In the genomic region with DNA sequence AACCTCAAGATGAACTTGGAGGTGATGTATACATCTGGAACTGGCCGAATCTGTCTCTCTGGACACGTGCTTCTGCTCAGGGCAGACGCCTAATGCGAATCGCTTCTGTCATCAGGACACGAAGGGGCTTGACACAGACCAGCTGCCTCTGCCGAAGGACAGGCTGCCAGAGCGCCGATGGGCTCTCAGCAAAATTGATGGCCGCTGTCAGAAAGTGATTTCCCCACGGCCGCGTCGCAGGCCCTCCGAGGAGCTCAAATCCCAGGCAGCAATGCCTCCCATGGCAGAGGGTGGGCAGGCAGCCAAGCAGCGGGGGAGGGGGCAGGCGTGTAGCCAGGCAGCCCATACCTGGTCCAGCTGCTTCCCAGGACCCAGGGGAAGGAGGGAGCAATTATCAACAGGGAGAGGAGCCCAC, we compare ENCODE assay signal across 9 mouse cellular contexts. TPM values are rescaled to one million over a fixed set of nuclear protein-coding genes. Genes with fewer than 3 reads are reported as not detected.
A peak's percentile ranks its signal among the peaks of the same experiment; 100 is the strongest.
DNase-seq lines count a peak whose midpoint lies in the region; ATAC-seq and TF ChIP-seq lines count a peak whose summit lies in the region.
"Had no signal": no experiment of that assay in that cellular context is flagged by ENCODE, and none has a peak within 500 bp of the region (broad histone marks: within the 10 kb centered on the region; RNA-seq: fewer than 3 reads in every experiment).

No protein-coding gene starts in this region.

- H3K4me1 ChIP-seq in heart, adult 2 months (ENCODE audit: control insufficient read depth, insufficient read depth, low read length), result peaks cover 2% of the 10 kb centered on the region; the same call in 1 of the 2 replicates
- peaks cover 31% of the 10 kb centered on the region for H3K4me1 ChIP-seq in heart, embryonic 16.5 days (ENCODE audit: control insufficient read depth, insufficient read depth, low read length)
- peaks cover 91% of the 10 kb centered on the region for H3K4me1 ChIP-seq in midbrain, embryonic 15.5 days

- H3K9ac ChIP-seq in heart, adult 2 months (ENCODE audit: low read depth, low read length), result no peak overlapping the region
- no peak overlapping the region for H3K9ac ChIP-seq in heart, embryonic 16.5 days (ENCODE audit: low read length)
- H3K9ac ChIP-seq in midbrain, embryonic 15.5 days, result 0 out of 2 replicates have a peak overlapping the region, but pooled peaks have one; percentile 12

- no peak overlapping the region for H3K27ac ChIP-seq in heart, adult 2 months
- H3K27ac ChIP-seq in heart, embryonic 16.5 days (ENCODE audit: low read length), result peak overlapping the region; percentile 41; the same call in 1 of the 2 replicates
- H3K27ac ChIP-seq in midbrain, embryonic 15.5 days, result peak overlapping the region; percentile 64

- no peaks in the 10 kb centered on the region for H3K79me2 ChIP-seq in heart, adult 2 months (replicated peaks; ENCODE audit: control insufficient read depth, insufficient read depth, low read length)

- no peaks in the 10 kb centered on the region for H3K36me3 ChIP-seq in heart, adult 2 months (ENCODE audit: control insufficient read depth, insufficient read depth, low read length)
- no peaks in the 10 kb centered on the region for H3K36me3 ChIP-seq in heart, embryonic 16.5 days (ENCODE audit: control insufficient read depth, insufficient read depth)
- H3K36me3 ChIP-seq in midbrain, embryonic 15.5 days (replicated peaks), result no peaks in the 10 kb centered on the region

- no peaks in the 10 kb centered on the region for H3K9me3 ChIP-seq in heart, embryonic 16.5 days (replicated peaks; ENCODE audit: control insufficient read depth, low read length)
- no peaks in the 10 kb centered on the region for H3K9me3 ChIP-seq in midbrain, embryonic 15.5 days

- H3K4me2 ChIP-seq in heart, embryonic 16.5 days (ENCODE audit: low read depth, low read length), result peak overlapping the region; percentile 46
- H3K4me2 ChIP-seq in midbrain, embryonic 15.5 days, result peak overlapping the region; percentile 22; the same call in 1 of the 2 replicates

- no peak for TF ChIP-seq CTCF in heart, adult 2 months (IDR thresholded peaks at IDR 0.05)

- no peak overlapping the region for H3K4me3 ChIP-seq in heart, adult 2 months
- H3K4me3 ChIP-seq in heart, embryonic 16.5 days (ENCODE audit: low read length), result no peak overlapping the region
- no peak overlapping the region for H3K4me3 ChIP-seq in midbrain, embryonic 15.5 days

- no peak for TF ChIP-seq EP300 in heart, adult 2 months (IDR thresholded peaks at IDR 0.05; ENCODE audit: insufficient read depth, low read depth, low read length)

- ATAC-seq in heart, embryonic 16.5 days (replicated peaks; ENCODE audit: extremely low read depth, insufficient read depth, low FRiP score), result peak; percentile 69
- ATAC-seq in midbrain, embryonic 15.5 days (replicated peaks), result 0 out of 2 replicates have a peak, but pooled peaks have one; percentile 18
- no peak for ATAC-seq in megakaryocyte progenitor cell, adult 5-6 weeks (replicated peaks; ENCODE audit: poor library complexity)

- WGBS in heart, adult 2 months, result 14% methylated on average over 17 of the region's 17 CpGs
- WGBS in heart, embryonic 16.5 days, result 10% methylated on average over 17 of the region's 17 CpGs
- WGBS in midbrain, embryonic 15.5 days, result 23% methylated on average over 17 of the region's 17 CpGs

- peak; percentile 39 to 58 for DNase-seq in heart, adult 2 months
- no peak for DNase-seq in heart, postnatal 25 days (ENCODE audit: low spot score)
- DNase-seq in adrenal gland, postnatal 25 days, result peak; percentile 76
- peak; percentile 71 for DNase-seq in kidney, postnatal 14 days
- no peak for DNase-seq in spleen, adult 12 weeks (ENCODE audit: low spot score)

- TF ChIP-seq POLR2A in heart, adult 2 months (IDR thresholded peaks at IDR 0.05; ENCODE audit: insufficient read depth, low read depth, low read length), result no peak

- intact Hi-C loops in heart, adult 2 months (cut with DNase I), result no loop called here
- intact Hi-C loops in heart, postnatal 25 days (cut with DNase I), result no loop called here

- no peaks in the 10 kb centered on the region for H3K27me3 ChIP-seq in heart, adult 2 months (ENCODE audit: control insufficient read depth, insufficient read depth, low read length)
- H3K27me3 ChIP-seq in heart, embryonic 16.5 days (ENCODE audit: control insufficient read depth, insufficient read depth, low read length), result peaks cover 9% of the 10 kb centered on the region; the same call in 1 of the 2 replicates
- H3K27me3 ChIP-seq in midbrain, embryonic 15.5 days (replicated peaks), result no peaks in the 10 kb centered on the region
- H3K27me3 ChIP-seq: CH12.LX had no signal

RNA-seq across cellular contexts. Expression of a gene that starts 49.5 kb away (rescaled TPM):
- total RNA-seq in heart, adult 2 months (2021), result 10 to 100 TPM; 60.1 to 60.8 TPM
- 6.6 and 9.5 TPM in 2 replicates for polyA plus RNA-seq in heart, adult 2 months (2012; rRNA removed)
- 10 to 100 TPM; 52.2 to 55.8 TPM for total RNA-seq in heart, postnatal 25 days (2021)
- total RNA-seq in adrenal gland, postnatal 25 days (2021), result 87.9 and 103 TPM in 2 replicates
- polyA plus RNA-seq in heart, embryonic 16.5 days (2015; fragmentation: Nextera tagmentation; extraction: Ambion mirVana), result 4.0 and 4.4 TPM in 2 replicates
- 15.1 and 15.9 TPM in 2 replicates for polyA plus RNA-seq in midbrain, embryonic 15.5 days (2015; fragmentation: Nextera tagmentation; extraction: Ambion mirVana)
- total RNA-seq in megakaryocyte progenitor cell, adult 5-6 weeks (2015), result 45.1 and 48.5 TPM in 2 replicates
- total RNA-seq in megakaryocyte progenitor cell, adult 5-6 weeks (2017), result 76.8 and 83.1 TPM in 2 replicates

Comparison
In these comparisons a context has a peak if more than half of its experiments do, and no peak if none do; other contexts are left out.
1. DNase-seq: peak in heart, adult 2 months (2 of 2), adrenal gland, postnatal 25 days (single experiment) and kidney, postnatal 14 days (single experiment); none in heart, postnatal 25 days (single experiment) and spleen, adult 12 weeks (single experiment).